ENCODE assay signal across 17 mouse cellular contexts in genomic region chr7:72905891-72906290, GRCm38 (mm10).
"Had no signal": no experiment of that assay in that cellular context is flagged by ENCODE, and none has a peak within 500 bp of the region (broad histone marks: within the 10 kb centered on the region; RNA-seq: fewer than 3 reads in every experiment).

No protein-coding gene starts in this region.

- H3K9ac ChIP-seq: liver, embryonic 13.5 days; midbrain, embryonic 13.5 days; neural tube, embryonic 12.5 days; stomach, embryonic 15.5 days had no signal

- DNase-seq: kidney, adult 18-20 months; kidney, adult 9 months; kidney, postnatal 36 days; layer of hippocampus, postnatal 36 days; liver, embryonic 13.5 days; lung, adult 2 months; lung, postnatal 14 days; lung, postnatal 4 days; right cerebral cortex, postnatal 25 days; spleen, adult 18-20 months; thymus, postnatal 25 days had no signal

- H3K4me3 ChIP-seq: left cerebral cortex, adult 2 months; liver, embryonic 13.5 days; midbrain, embryonic 13.5 days; neural tube, embryonic 12.5 days; stomach, embryonic 15.5 days had no signal

- H3K27me3 ChIP-seq: liver, embryonic 13.5 days; midbrain, embryonic 13.5 days; neural tube, embryonic 12.5 days; stomach, embryonic 15.5 days had no signal

- ATAC-seq: intestine, embryonic 16.5 days had no signal

- H3K4me2 ChIP-seq: liver, embryonic 13.5 days; midbrain, embryonic 13.5 days; neural tube, embryonic 12.5 days; stomach, embryonic 15.5 days had no signal

- H3K27ac ChIP-seq: kidney, postnatal 0 days; left cerebral cortex, adult 2 months; liver, embryonic 13.5 days; neural tube, embryonic 12.5 days; stomach, embryonic 15.5 days had no signal

- H3K9me3 ChIP-seq: liver, embryonic 13.5 days; midbrain, embryonic 13.5 days; neural tube, embryonic 12.5 days; stomach, embryonic 15.5 days had no signal

- H3K4me1 ChIP-seq: liver, embryonic 13.5 days; neural tube, embryonic 12.5 days; stomach, embryonic 15.5 days had no signal

- H3K36me3 ChIP-seq: liver, embryonic 13.5 days; midbrain, embryonic 13.5 days; neural tube, embryonic 12.5 days; stomach, embryonic 15.5 days had no signal
